Mouse (Mus musculus) embryonic fibroblast, embryonic 13.5 days (primary cell): ENCODE measurements at regions not wholly inside any gene's neighbourhood (a gene's known extent, or its start where the extent isn't known, plus 50 kb on each side); places are given as distances from the start of the nearest gene placed in this dataset.

Experiments used
- CTCF ChIP-seq: IDR thresholded peaks from 2 replicates; pipeline ENCODE4 v1.5.1; 2011; ENCODE audit warnings: mild to moderate bottlenecking, control low read depth, low read length, moderate library complexity, borderline replicate concordance; ENCODE audit not compliant: insufficient read depth
- POLR2A ChIP-seq: IDR thresholded peaks from 2 replicates; pipeline ENCODE4 v1.6.1; 2011; ENCODE audit warnings: low read depth, mild to moderate bottlenecking, control low read depth, low read length, moderate library complexity

DNA sequence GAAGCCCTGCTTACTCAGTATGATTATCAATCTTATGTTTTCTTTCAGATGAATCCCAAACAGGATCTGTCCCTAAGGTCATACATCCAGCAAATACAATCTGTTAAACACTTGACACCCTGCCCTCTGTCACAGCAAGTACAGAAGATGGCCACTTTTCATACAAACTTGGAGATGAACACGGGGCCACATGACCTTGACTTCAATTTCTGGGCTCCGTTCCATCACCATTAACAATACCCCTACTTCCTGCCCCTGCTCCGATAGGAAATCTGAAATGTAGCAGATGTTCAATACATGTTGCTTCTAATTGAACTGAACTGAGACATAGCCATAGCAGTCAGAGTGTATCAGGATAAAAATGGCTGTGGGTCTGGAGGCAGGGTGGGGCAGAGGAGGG is 294.2 kb downstream of the Pdcd6ip start:
- TF ChIP-seq CTCF: no peak
- no peak for TF ChIP-seq POLR2A
